Mouse (Mus musculus) olfactory bulb, adult 2 months (tissue): ENCODE results near the gene Dop1a.

Experiments used
- CTCF ChIP-seq: fragments of 200-500 bp; IDR thresholded peaks from 2 replicates; pipeline ENCODE4 v1.5.1; 2012; ENCODE audit warnings: low read depth, mild to moderate bottlenecking, low read length, moderate library complexity; ENCODE audit not compliant: insufficient read depth
- POLR2A ChIP-seq: fragments of 200-500 bp; IDR thresholded peaks from 2 replicates; pipeline ENCODE4 v1.6.1; 2012; ENCODE audit warnings: mild to moderate bottlenecking, low read depth, low read length, moderate library complexity; ENCODE audit not compliant: insufficient read depth

GRCm38 (mm10) chr9:86554641-86555040, 87.7 kb downstream of the Dop1a start:
- TF ChIP-seq POLR2A (no peak), CTCF (no peak)
